Mouse (Mus musculus) frontal cortex, adult 2 months (tissue): ENCODE measurements around the gene Ntmt1. TPM values are rescaled to one million over a fixed set of nuclear protein-coding genes. Genes with fewer than 3 reads are reported as not detected.
A peak's percentile ranks its signal among the peaks of the same experiment; 100 is the strongest.

Experiments used
- DNase-seq, 2 experiments: peaks; one replicate each; pipeline ENCODE4 v3.0.0; 2022; ENCODE audit warnings: low spot score in 1 of 2; ENCODE audit errors: extremely low spot score in 1 of 2
- polyA plus RNA-seq: library from polyadenylated mRNA; depleted of rRNA; stranded (reverse); fragments of >200 nt; gene quantifications from 2 replicates; pipeline ENCODE4 v1.2.3, GENCODE M21; 2012; rRNA removed

Ntmt1 gene
- polyA plus RNA-seq, 1 experiment = 48.8 TPM

- DNase-seq = peak in 1 of 2 experiments; percentile 45
Measured at GRCm38 (mm10) chr2:30857076-30857475, 49.5 kb downstream of the Ntmt1 start.

GRCm38 (mm10) chr2:30859782-30860181, 52.2 kb downstream of the Ntmt1 start:
- no peak for DNase-seq

GRCm38 (mm10) chr2:30862081-30862480, 54.5 kb downstream of the Ntmt1 start:
- DNase-seq = no peak

GRCm38 (mm10) chr2:30863574-30863973, 55.9 kb downstream of the Ntmt1 start:
- no peak for DNase-seq

GRCm38 (mm10) chr2:30864968-30865381, 57.3 kb downstream of the Ntmt1 start:
- no peak for DNase-seq

- DNase-seq = no peak
Measured at GRCm38 (mm10) chr2:30865426-30865825, 57.8 kb downstream of the Ntmt1 start.

GRCm38 (mm10) chr2:30870863-30871262, 63.2 kb downstream of the Ntmt1 start:
- peak; percentile 18 to 36 for DNase-seq

Other genes starting within 250 kb of the Ntmt1 start
- gene Cstad, start 212.8 kb upstream of the Ntmt1 start, polyA plus RNA-seq = 4.2 and 5.7 TPM in 2 replicates
- 10.8 and 12.3 TPM in 2 replicates for gene 1700001O22Rik, start 4.2 kb upstream of the Ntmt1 start, polyA plus RNA-seq
- gene Asb6, start 22.5 kb downstream of the Ntmt1 start, polyA plus RNA-seq = 41.2 and 45.1 TPM in 2 replicates
- 3.7 and 4.0 TPM in 2 replicates for gene Prrx2, start 27.1 kb downstream of the Ntmt1 start, polyA plus RNA-seq
- 8.3 and 9.3 TPM in 2 replicates for gene Ptges, start 122.0 kb downstream of the Ntmt1 start, polyA plus RNA-seq
- gene Tor1b, start 145.1 kb downstream of the Ntmt1 start, polyA plus RNA-seq = 30.6 and 33.6 TPM in 2 replicates
- 45.7 and 53.9 TPM in 2 replicates for gene Tor1a, start 160.1 kb downstream of the Ntmt1 start, polyA plus RNA-seq
- 114 and 118 TPM in 2 replicates for gene BC005624, start 174.4 kb downstream of the Ntmt1 start, polyA plus RNA-seq
- 43.4 and 48.1 TPM in 2 replicates for gene Usp20, start 174.5 kb downstream of the Ntmt1 start, polyA plus RNA-seq